Mouse (Mus musculus): ENCODE measurements around the gene Gm17374. TPM values are rescaled to one million over a fixed set of nuclear protein-coding genes. Genes with fewer than 3 reads are reported as not detected.

The Gm17374 gene
- polyA plus RNA-seq (2014; fragmentation: Illumina TruSeq; extraction: RNeasy Lipid Tissue Mini Kit (QIAGEN cat#74804); ENCODE audit: low read depth, low replicate concordance) = not detected

DNA sequence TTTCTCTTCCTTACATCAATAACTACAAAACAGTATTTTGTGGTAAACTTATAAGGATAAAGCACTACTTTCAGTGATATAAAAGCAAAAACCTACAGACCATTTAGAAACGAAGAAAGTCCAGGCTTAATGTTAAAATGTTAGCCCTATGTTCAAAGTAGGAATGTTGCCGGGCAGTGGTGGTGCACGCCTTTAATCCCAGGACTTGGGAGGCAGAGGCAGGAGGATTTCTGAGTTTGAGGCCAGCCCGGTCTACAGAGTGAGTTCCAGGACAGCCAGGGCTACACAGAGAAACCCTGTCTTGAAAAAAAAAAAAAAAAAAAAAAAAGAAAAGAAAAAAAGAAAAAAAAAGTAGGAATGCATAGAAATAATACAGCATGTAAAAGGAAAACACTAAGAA is at the start of gene Gm17374:
Gene Gm17374, plus strand, starts transcription at position 301 of the 400 bp plus-strand sequence.

GRCm38 (mm10) chr2:140170127-140170802 is 18.4 kb downstream of the Gm17374 start, which contains the start of the genes Esf1 and Ndufaf5:
TSS of gene Esf1 (minus strand) at chr2:140170564.
TSS of gene Ndufaf5 (plus strand) at chr2:140170649.

Other genes starting within 250 kb of the Gm17374 start
- 33.1 TPM for gene Tasp1, start 85.2 kb upstream of the Gm17374 start, polyA plus RNA-seq (2014; fragmentation: Illumina TruSeq; extraction: RNeasy Lipid Tissue Mini Kit (QIAGEN cat#74804); ENCODE audit: low read depth, low replicate concordance)
- gene Esf1, start 18.5 kb downstream of the Gm17374 start, polyA plus RNA-seq (2014; fragmentation: Illumina TruSeq; extraction: RNeasy Lipid Tissue Mini Kit (QIAGEN cat#74804); ENCODE audit: low read depth, low replicate concordance) = 42.9 TPM
- gene Ndufaf5, start 18.6 kb downstream of the Gm17374 start, polyA plus RNA-seq (2014; fragmentation: Illumina TruSeq; extraction: RNeasy Lipid Tissue Mini Kit (QIAGEN cat#74804); ENCODE audit: low read depth, low replicate concordance) = 16.3 TPM
- 206 TPM for gene Sel1l2, start 237.7 kb downstream of the Gm17374 start, polyA plus RNA-seq (2014; fragmentation: Illumina TruSeq; extraction: RNeasy Lipid Tissue Mini Kit (QIAGEN cat#74804); ENCODE audit: low read depth, low replicate concordance)
- 96.1 TPM for gene Macrod2, start 243.3 kb downstream of the Gm17374 start, polyA plus RNA-seq (2014; fragmentation: Illumina TruSeq; extraction: RNeasy Lipid Tissue Mini Kit (QIAGEN cat#74804); ENCODE audit: low read depth, low replicate concordance)

All from testis, adult 10 weeks (tissue).